Mouse (Mus musculus): ENCODE results near the gene Shisal1. TPM values are rescaled to one million over a fixed set of nuclear protein-coding genes. Genes with fewer than 3 reads are reported as not detected.

Shisal1 gene
- polyA plus RNA-seq, 1 experiment from 2014 or later: 2.6 TPM

- Histone ChIP-seq H3K9me3 (replicated peaks; ENCODE audit: control insufficient read depth, low read length) (no peaks in the 10 kb centered on the region), H3K9ac (replicated peaks; ENCODE audit: low read length) (no peak overlapping the region), H3K4me2 (ENCODE audit: low read depth, low read length) (no peak overlapping the region), H3K27ac (replicated peaks; ENCODE audit: low read depth, low read length) (no peak overlapping the region), H3K36me3 (replicated peaks; ENCODE audit: control insufficient read depth, insufficient read depth, low read depth, low read length) (no peaks in the 10 kb centered on the region), H3K4me1 (ENCODE audit: control insufficient read depth, insufficient read depth, low read length) (peaks cover 3% of the 10 kb centered on the region; the same call in 1 of the 2 replicates), H3K4me3 (ENCODE audit: low read depth, low read length) (no peak overlapping the region), H3K27me3 (ENCODE audit: control insufficient read depth, insufficient read depth, low read length) (0 out of 2 replicates have a peak, but pooled peaks cover 2% of the 10 kb centered on the region)
- WGBS: 91% methylated on average over 2 of the region's 4 CpGs
- 0 out of 2 replicates have a peak, but pooled peaks have one; percentile 10 for ATAC-seq (replicated peaks; ENCODE audit: insufficient number of reproducible peaks, low FRiP score, low TSS enrichment, low read depth)
- DNase-seq (ENCODE audit: low spot score): no peak
These were observed 28.7 kb downstream of the Shisal1 start for GRCm38 (mm10) chr15:84418266-84418610.

- H3K27ac ChIP-seq (replicated peaks; ENCODE audit: low read depth, low read length): no peak overlapping the region
- whole genome bisulfite sequencing: 18% methylated on average over 13 of the region's 13 CpGs
- no peak overlapping the region for H3K4me2 ChIP-seq (ENCODE audit: low read depth, low read length)
- ATAC-seq (replicated peaks; ENCODE audit: insufficient number of reproducible peaks, low FRiP score, low TSS enrichment, low read depth) (0 out of 2 replicates have a peak, but pooled peaks have one; percentile 20), DNase-seq (ENCODE audit: low spot score) (no peak)
- H3K27me3 ChIP-seq (ENCODE audit: control insufficient read depth, insufficient read depth, low read length): 0 out of 2 replicates have a peak, but pooled peaks cover 2% of the 10 kb centered on the region
- no peaks in the 10 kb centered on the region for H3K36me3 ChIP-seq (replicated peaks; ENCODE audit: control insufficient read depth, insufficient read depth, low read depth, low read length)
- H3K9me3 ChIP-seq (replicated peaks; ENCODE audit: control insufficient read depth, low read length): no peaks in the 10 kb centered on the region
- no peak overlapping the region for H3K4me3 ChIP-seq (ENCODE audit: low read depth, low read length)
- peaks cover 3% of the 10 kb centered on the region; the same call in 1 of the 2 replicates for H3K4me1 ChIP-seq (ENCODE audit: control insufficient read depth, insufficient read depth, low read length)
- H3K9ac ChIP-seq (replicated peaks; ENCODE audit: low read length): no peak overlapping the region
These were observed 29.2 kb downstream of the Shisal1 start for GRCm38 (mm10) chr15:84417592-84418265.

- Histone ChIP-seq H3K4me2 (ENCODE audit: low read depth, low read length) (no peak overlapping the region), H3K4me3 (ENCODE audit: low read depth, low read length) (no peak overlapping the region), H3K27me3 (ENCODE audit: control insufficient read depth, insufficient read depth, low read length) (0 out of 2 replicates have a peak, but pooled peaks cover 2% of the 10 kb centered on the region), H3K9me3 (replicated peaks; ENCODE audit: control insufficient read depth, low read length) (no peaks in the 10 kb centered on the region), H3K9ac (replicated peaks; ENCODE audit: low read length) (no peak overlapping the region), H3K36me3 (replicated peaks; ENCODE audit: control insufficient read depth, insufficient read depth, low read depth, low read length) (no peaks in the 10 kb centered on the region), H3K27ac (replicated peaks; ENCODE audit: low read depth, low read length) (no peak overlapping the region), H3K4me1 (ENCODE audit: control insufficient read depth, insufficient read depth, low read length) (peaks cover 3% of the 10 kb centered on the region; the same call in 1 of the 2 replicates)
- no peak for ATAC-seq (replicated peaks; ENCODE audit: insufficient number of reproducible peaks, low FRiP score, low TSS enrichment, low read depth)
- 59% methylated on average over 14 of the region's 14 CpGs for WGBS
- DNase-seq (ENCODE audit: low spot score): no peak
These were observed 29.9 kb downstream of the Shisal1 start for GRCm38 (mm10) chr15:84417017-84417416.

- WGBS: 40% methylated on average over 9 of the region's 9 CpGs
- Histone ChIP-seq H3K4me3 (ENCODE audit: low read depth, low read length) (no peak overlapping the region), H3K9me3 (replicated peaks; ENCODE audit: control insufficient read depth, low read length) (no peaks in the 10 kb centered on the region), H3K27ac (replicated peaks; ENCODE audit: low read depth, low read length) (no peak overlapping the region), H3K36me3 (replicated peaks; ENCODE audit: control insufficient read depth, insufficient read depth, low read depth, low read length) (no peaks in the 10 kb centered on the region), H3K4me2 (ENCODE audit: low read depth, low read length) (no peak overlapping the region), H3K27me3 (ENCODE audit: control insufficient read depth, insufficient read depth, low read length) (0 out of 2 replicates have a peak, but pooled peaks cover 2% of the 10 kb centered on the region), H3K9ac (replicated peaks; ENCODE audit: low read length) (no peak overlapping the region), H3K4me1 (ENCODE audit: control insufficient read depth, insufficient read depth, low read length) (no peaks in the 10 kb centered on the region; the same call in 1 of the 2 replicates)
- ATAC-seq (replicated peaks; ENCODE audit: insufficient number of reproducible peaks, low FRiP score, low TSS enrichment, low read depth) (no peak), DNase-seq (ENCODE audit: low spot score) (no peak)
These were observed 32.7 kb downstream of the Shisal1 start for GRCm38 (mm10) chr15:84414040-84414848.

GRCm38 (mm10) chr15:84412409-84412808 is 34.5 kb downstream of the Shisal1 start:
- H3K9ac ChIP-seq (replicated peaks; ENCODE audit: low read length): no peak overlapping the region
- ATAC-seq (replicated peaks; ENCODE audit: insufficient number of reproducible peaks, low FRiP score, low TSS enrichment, low read depth) (no peak), DNase-seq (ENCODE audit: low spot score) (peak; percentile 59)
- H3K36me3 ChIP-seq (replicated peaks; ENCODE audit: control insufficient read depth, insufficient read depth, low read depth, low read length): no peaks in the 10 kb centered on the region
- no peak overlapping the region for H3K27ac ChIP-seq (replicated peaks; ENCODE audit: low read depth, low read length)
- 17% methylated on average over 6 of the region's 6 CpGs for WGBS
- no peaks in the 10 kb centered on the region; the same call in 1 of the 2 replicates for H3K4me1 ChIP-seq (ENCODE audit: control insufficient read depth, insufficient read depth, low read length)
- H3K27me3 ChIP-seq (ENCODE audit: control insufficient read depth, insufficient read depth, low read length): no peaks in the 10 kb centered on the region; the same call in 1 of the 2 replicates
- no peaks in the 10 kb centered on the region for H3K9me3 ChIP-seq (replicated peaks; ENCODE audit: control insufficient read depth, low read length)
- no peak overlapping the region for H3K4me2 ChIP-seq (ENCODE audit: low read depth, low read length)
- H3K4me3 ChIP-seq (ENCODE audit: low read depth, low read length): no peak overlapping the region

GRCm38 (mm10) chr15:84410052-84410451 is 36.8 kb downstream of the Shisal1 start:
- H3K4me3 ChIP-seq (ENCODE audit: low read depth, low read length): no peak overlapping the region
- 39% methylated on average over 8 of the region's 8 CpGs for WGBS
- no peaks in the 10 kb centered on the region for H3K36me3 ChIP-seq (replicated peaks; ENCODE audit: control insufficient read depth, insufficient read depth, low read depth, low read length)
- no peak overlapping the region for H3K4me2 ChIP-seq (ENCODE audit: low read depth, low read length)
- H3K4me1 ChIP-seq (ENCODE audit: control insufficient read depth, insufficient read depth, low read length): no peaks in the 10 kb centered on the region; the same call in 1 of the 2 replicates
- no peaks in the 10 kb centered on the region; the same call in 1 of the 2 replicates for H3K27me3 ChIP-seq (ENCODE audit: control insufficient read depth, insufficient read depth, low read length)
- DNase-seq (ENCODE audit: low spot score) (peak; percentile 81), ATAC-seq (replicated peaks; ENCODE audit: insufficient number of reproducible peaks, low FRiP score, low TSS enrichment, low read depth) (peak; percentile 61)
- peak overlapping the region; percentile 35; the same call in 1 of the 2 replicates for H3K27ac ChIP-seq (replicated peaks; ENCODE audit: low read depth, low read length)
- no peaks in the 10 kb centered on the region for H3K9me3 ChIP-seq (replicated peaks; ENCODE audit: control insufficient read depth, low read length)
- H3K9ac ChIP-seq (replicated peaks; ENCODE audit: low read length): no peak overlapping the region

- Histone ChIP-seq H3K9ac (replicated peaks; ENCODE audit: low read length) (no peak overlapping the region), H3K27me3 (ENCODE audit: control insufficient read depth, insufficient read depth, low read length) (no peaks in the 10 kb centered on the region; the same call in 1 of the 2 replicates), H3K4me2 (ENCODE audit: low read depth, low read length) (no peak overlapping the region), H3K36me3 (replicated peaks; ENCODE audit: control insufficient read depth, insufficient read depth, low read depth, low read length) (no peaks in the 10 kb centered on the region), H3K27ac (replicated peaks; ENCODE audit: low read depth, low read length) (no peak overlapping the region), H3K4me1 (ENCODE audit: control insufficient read depth, insufficient read depth, low read length) (no peaks in the 10 kb centered on the region; the same call in 1 of the 2 replicates), H3K4me3 (ENCODE audit: low read depth, low read length) (no peak overlapping the region), H3K9me3 (replicated peaks; ENCODE audit: control insufficient read depth, low read length) (no peaks in the 10 kb centered on the region)
- WGBS: 15% methylated on average over 3 of the region's 3 CpGs
- ATAC-seq (replicated peaks; ENCODE audit: insufficient number of reproducible peaks, low FRiP score, low TSS enrichment, low read depth) (no peak), DNase-seq (ENCODE audit: low spot score) (no peak)
These were observed 38.3 kb downstream of the Shisal1 start for GRCm38 (mm10) chr15:84408576-84408975.
